Mouse (Mus musculus): Measurements from ENCODE around the gene Zfp106. TPM values are rescaled to one million over a fixed set of nuclear protein-coding genes. Genes with fewer than 3 reads are reported as not detected.

Gene Zfp106
- polyA plus RNA-seq, 1 experiment, result 79.1 TPM

DNA sequence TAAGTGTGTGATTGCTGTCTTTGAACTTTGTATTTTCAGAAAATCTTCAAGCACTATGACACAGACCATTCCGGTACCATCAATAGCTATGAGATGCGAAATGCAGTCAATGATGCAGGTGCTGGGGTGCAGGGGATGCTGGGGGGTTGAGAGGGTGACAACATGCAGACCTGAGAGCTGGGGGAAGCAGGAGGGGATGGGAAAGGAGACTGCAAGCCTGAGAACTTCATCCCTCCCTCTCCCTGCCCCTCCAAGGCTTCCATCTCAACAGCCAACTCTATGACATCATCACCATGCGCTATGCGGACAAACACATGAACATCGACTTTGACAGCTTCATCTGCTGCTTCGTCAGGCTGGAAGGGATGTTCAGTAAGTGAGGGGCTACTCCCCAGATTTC, 60.5 kb downstream of the Zfp106 start:
- TF ChIP-seq CTCF (IDR thresholded peaks at IDR 0.05; ENCODE audit: low read depth, low read length) (no peak), POLR2A (IDR thresholded peaks at IDR 0.05; ENCODE audit: borderline replicate concordance, low read depth, low read length) (no peak)
- H3K27ac ChIP-seq (ENCODE audit: insufficient read depth, low read depth, low read length), result no peak overlapping the region
- H3K4me1 ChIP-seq (ENCODE audit: control insufficient read depth, insufficient read depth, low read length), result no peaks in the 10 kb centered on the region
- H3K4me3 ChIP-seq (ENCODE audit: insufficient read depth, low read length), result no peak overlapping the region

DNA sequence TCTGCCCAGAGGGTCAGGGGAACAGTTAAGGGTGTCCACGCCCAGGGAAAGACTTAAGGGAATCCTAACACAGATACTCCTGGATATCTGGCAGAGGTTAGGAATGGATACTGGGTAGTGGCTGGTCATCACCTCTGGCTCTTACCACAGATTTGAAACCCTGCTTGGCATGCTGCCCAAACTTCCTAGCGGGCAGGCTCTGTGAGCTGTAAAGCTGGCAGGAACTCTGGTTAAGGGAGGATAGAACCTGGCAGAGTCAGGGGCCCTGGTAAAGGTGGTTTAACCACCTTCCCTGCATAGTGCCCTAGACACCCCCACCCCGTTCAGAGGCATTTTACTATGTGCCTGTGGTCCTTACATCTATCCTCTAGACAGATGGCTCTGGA, 61.0 kb downstream of the Zfp106 start:
- H3K4me3 ChIP-seq (ENCODE audit: insufficient read depth, low read length), result no peak overlapping the region
- no peaks in the 10 kb centered on the region for H3K4me1 ChIP-seq (ENCODE audit: control insufficient read depth, insufficient read depth, low read length)
- TF ChIP-seq POLR2A (IDR thresholded peaks at IDR 0.05; ENCODE audit: borderline replicate concordance, low read depth, low read length) (no peak), CTCF (IDR thresholded peaks at IDR 0.05; ENCODE audit: low read depth, low read length) (no peak)
- no peak overlapping the region for H3K27ac ChIP-seq (ENCODE audit: insufficient read depth, low read depth, low read length)

DNA sequence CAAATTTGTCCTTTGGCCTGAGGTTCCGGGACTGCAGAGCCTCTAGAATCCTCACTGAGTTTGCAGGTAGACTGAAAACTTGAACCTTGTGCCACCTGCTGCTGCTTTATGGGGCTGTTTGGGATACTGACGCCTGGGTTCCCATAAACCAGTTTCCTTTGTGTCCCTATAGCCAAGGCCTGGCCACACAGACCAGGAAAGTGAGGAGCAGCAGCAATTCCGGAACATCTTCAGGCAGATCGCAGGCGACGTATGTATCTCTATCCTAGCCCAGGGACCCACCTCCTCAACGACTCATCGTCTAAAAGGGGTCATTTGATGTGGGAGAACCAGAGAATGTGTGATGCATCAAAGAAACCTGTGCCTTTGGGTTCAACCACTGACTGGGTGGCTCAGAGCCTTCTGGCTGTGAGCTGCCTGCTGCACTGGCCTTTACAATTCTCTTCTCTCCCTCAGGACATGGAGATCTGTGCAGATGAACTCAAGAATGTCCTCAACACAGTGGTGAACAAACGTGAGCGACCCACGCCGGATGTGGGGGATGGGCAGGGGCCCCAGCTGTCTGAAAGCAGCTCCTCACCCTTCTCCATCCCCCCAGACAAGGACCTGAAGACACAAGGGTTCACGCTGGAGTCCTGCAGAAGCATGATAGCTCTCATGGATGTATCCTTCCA, 61.6 kb downstream of the Zfp106 start:
- no peak for TF ChIP-seq CTCF (IDR thresholded peaks at IDR 0.05; ENCODE audit: low read depth, low read length)
- no peak for TF ChIP-seq POLR2A (IDR thresholded peaks at IDR 0.05; ENCODE audit: borderline replicate concordance, low read depth, low read length)
- Histone ChIP-seq H3K4me3 (ENCODE audit: insufficient read depth, low read length) (no peak overlapping the region), H3K4me1 (ENCODE audit: control insufficient read depth, insufficient read depth, low read length) (no peaks in the 10 kb centered on the region), H3K27ac (ENCODE audit: insufficient read depth, low read depth, low read length) (no peak overlapping the region)

DNA sequence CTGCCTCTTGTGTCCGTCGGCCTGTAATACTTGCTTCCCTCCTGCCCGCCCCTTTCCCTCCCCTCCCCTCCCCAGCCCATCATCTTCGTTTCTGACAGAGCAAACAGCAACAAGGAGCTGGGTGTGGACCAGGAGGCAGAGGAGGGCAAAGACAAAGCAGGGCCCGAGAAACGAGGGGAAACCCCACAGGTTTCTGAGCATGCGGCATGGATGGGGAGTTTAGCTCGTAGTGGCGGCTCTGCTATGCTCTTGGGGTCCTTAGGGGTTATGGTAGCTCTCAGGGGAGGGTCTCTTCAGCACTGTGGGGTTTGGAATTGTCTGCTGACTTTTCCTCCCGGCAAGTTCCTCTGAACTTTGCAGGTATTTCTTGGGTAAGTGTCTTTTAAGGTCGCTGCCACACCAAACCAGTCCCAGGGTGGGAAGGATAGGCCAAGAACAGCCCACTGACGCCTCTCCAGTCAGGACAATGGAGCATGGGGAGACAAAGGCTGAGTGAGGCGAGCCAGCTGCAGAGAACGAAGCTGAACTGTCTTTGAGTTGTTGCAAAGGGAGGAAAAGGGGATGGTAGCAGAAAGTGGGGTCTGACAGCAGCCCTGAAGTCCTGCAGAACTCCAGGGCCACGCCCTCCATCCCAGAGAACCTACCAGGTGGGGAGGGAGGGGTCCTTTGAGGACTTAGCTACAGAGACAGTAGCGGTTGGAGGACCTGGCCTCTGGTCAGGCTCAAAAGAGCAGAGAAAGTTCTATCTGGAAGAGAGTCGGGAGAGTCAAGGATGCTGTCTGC, 62.3 kb downstream of the Zfp106 start:
- TF ChIP-seq CTCF (IDR thresholded peaks at IDR 0.05; ENCODE audit: low read depth, low read length) (no peak), POLR2A (IDR thresholded peaks at IDR 0.05; ENCODE audit: borderline replicate concordance, low read depth, low read length) (no peak)
- Histone ChIP-seq H3K4me3 (ENCODE audit: insufficient read depth, low read length) (no peak overlapping the region), H3K27ac (ENCODE audit: insufficient read depth, low read depth, low read length) (no peak overlapping the region), H3K4me1 (ENCODE audit: control insufficient read depth, insufficient read depth, low read length) (no peaks in the 10 kb centered on the region)

DNA sequence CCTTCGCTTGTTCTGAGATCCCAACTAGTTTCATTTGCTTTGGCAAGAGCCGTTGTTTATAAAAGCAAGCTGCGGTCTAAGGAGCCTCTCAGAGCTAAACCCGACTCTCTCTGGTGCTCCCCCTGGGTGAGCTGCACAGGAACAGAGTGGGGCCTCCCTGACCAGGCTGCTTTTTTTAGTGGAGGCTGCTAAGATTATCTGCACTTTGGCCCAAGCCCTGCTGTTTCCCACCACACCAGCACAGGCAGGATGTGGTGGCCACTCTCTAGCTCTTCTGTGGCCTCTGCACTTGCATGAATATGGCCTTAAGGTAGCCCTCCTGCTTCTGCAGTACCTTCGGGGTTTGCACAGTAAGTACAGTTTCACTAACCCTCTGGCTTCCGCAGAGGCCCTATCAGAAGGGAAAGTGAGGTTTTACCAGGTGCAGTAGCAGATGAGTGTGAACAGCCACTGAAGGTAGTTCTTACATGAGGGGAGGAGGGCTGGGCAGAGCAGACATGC, 63.6 kb downstream of the Zfp106 start:
- TF ChIP-seq POLR2A (IDR thresholded peaks at IDR 0.05; ENCODE audit: borderline replicate concordance, low read depth, low read length) (no peak), CTCF (IDR thresholded peaks at IDR 0.05; ENCODE audit: low read depth, low read length) (no peak)
- Histone ChIP-seq H3K27ac (ENCODE audit: insufficient read depth, low read depth, low read length) (no peak overlapping the region), H3K4me1 (ENCODE audit: control insufficient read depth, insufficient read depth, low read length) (no peaks in the 10 kb centered on the region), H3K4me3 (ENCODE audit: insufficient read depth, low read length) (no peak overlapping the region)

DNA sequence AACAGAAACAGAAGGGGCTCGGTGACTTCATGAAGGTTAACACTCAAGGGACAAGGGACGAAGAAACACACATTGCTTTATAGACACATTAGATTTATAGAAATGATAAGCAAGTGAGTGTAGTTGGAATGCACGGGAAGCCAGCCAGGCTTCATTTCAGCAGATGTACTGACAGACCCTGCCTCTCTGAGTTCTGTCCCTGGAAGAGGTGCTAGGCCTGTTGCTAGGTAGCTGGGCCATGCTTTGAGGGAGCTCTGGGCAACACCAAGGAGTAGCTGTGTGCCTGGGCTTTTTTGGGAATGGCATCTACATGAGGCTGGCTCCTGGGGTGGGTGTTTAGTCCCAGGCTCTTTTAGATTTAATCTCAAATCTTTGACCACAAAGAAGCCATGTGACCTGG, 67.1 kb downstream of the Zfp106 start:
- H3K4me3 ChIP-seq (ENCODE audit: insufficient read depth, low read length), result no peak overlapping the region
- TF ChIP-seq POLR2A (IDR thresholded peaks at IDR 0.05; ENCODE audit: borderline replicate concordance, low read depth, low read length), result no peak
- no peak for TF ChIP-seq CTCF (IDR thresholded peaks at IDR 0.05; ENCODE audit: low read depth, low read length)
- H3K4me1 ChIP-seq (ENCODE audit: control insufficient read depth, insufficient read depth, low read length), result no peaks in the 10 kb centered on the region
- no peak overlapping the region for H3K27ac ChIP-seq (ENCODE audit: insufficient read depth, low read depth, low read length)

DNA sequence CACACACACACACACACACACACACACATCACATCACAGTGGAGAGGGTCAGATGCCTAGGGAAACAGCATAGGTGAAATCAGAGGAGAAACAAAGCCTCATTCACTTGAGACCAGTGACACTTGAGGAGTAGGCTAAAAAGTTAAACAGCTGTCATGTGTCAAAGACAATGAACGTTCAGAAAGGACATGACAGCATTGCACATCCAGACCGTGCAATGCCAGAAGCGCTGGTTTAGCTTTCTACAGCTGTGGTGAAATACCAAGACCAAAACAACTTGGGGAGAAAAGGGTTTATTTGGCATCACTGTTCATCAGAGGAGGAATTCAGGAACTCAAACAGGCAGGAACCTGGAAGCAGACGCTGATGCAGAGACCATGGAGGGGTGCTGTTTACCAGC, 70.4 kb downstream of the Zfp106 start:
- Histone ChIP-seq H3K4me3 (ENCODE audit: insufficient read depth, low read length) (no peak overlapping the region), H3K27ac (ENCODE audit: insufficient read depth, low read depth, low read length) (no peak overlapping the region), H3K4me1 (ENCODE audit: control insufficient read depth, insufficient read depth, low read length) (no peaks in the 10 kb centered on the region; the same call in 1 of the 2 replicates)
- no peak for TF ChIP-seq CTCF (IDR thresholded peaks at IDR 0.05; ENCODE audit: low read depth, low read length)
- TF ChIP-seq POLR2A (IDR thresholded peaks at IDR 0.05; ENCODE audit: borderline replicate concordance, low read depth, low read length), result no peak

DNA sequence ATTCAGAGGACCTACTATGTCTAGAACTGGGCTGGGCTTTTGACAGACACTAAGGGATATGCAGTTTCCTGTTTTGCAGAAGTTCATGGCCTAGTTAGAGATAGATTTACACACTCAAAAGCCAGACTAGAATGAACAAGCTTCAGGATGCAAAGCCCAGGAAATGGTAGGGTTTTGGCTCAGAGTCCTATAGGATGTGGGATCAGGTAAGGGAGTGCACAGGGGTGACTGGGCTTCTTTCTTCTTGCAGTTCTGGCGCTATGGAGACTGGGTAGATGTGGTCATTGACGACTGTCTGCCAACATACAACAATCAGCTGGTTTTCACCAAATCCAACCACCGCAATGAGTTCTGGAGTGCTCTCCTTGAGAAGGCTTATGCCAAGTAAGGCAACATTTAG, 79.4 kb downstream of the Zfp106 start:
- no peak for TF ChIP-seq CTCF (IDR thresholded peaks at IDR 0.05; ENCODE audit: low read depth, low read length)
- TF ChIP-seq POLR2A (IDR thresholded peaks at IDR 0.05; ENCODE audit: borderline replicate concordance, low read depth, low read length), result no peak
- Histone ChIP-seq H3K27ac (ENCODE audit: insufficient read depth, low read depth, low read length) (no peak overlapping the region), H3K4me1 (ENCODE audit: control insufficient read depth, insufficient read depth, low read length) (peaks cover 26% of the 10 kb centered on the region), H3K4me3 (ENCODE audit: insufficient read depth, low read length) (no peak overlapping the region)

DNA sequence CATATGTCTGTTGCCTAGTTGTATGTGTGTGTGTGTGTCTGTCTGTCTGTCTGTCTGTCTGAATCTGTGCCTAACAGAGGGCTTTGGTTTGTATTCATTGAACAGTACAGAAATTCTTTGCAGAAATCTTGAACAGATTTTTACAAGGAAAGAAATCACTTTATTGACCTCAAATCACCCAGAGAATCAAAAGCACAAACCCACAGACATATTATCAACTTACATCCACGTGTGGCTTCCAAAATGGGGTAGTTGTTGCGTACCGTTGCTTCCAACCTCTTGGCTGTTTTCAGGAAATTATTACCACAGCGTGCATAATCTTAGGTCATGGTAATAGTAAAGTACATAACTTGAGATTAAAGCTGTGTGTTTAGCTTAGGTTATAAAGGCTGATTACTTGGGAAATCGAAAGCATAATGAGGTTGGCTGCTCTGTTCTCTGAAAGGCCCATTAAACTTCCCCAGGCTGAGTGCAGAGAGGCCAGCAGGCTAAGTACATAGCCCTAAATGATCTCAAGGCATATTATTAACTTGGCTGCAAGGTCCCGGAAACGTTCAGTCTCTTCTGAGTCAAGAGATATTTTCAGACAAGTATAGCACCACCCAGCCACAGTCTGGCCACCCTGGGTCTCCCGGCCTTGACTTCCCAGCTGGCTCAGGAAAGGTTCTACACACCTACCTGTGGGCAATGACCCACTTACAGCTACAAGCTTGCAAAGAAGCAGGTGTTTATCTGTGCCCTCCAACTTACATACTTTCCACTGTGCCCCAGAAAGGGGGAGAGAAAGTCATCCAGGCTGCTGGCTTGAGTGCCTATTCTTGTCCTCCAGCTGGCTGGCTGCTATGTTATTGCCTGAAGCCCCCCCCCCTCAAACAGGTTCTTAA, 80.9 kb downstream of the Zfp106 start:
- Histone ChIP-seq H3K27ac (ENCODE audit: insufficient read depth, low read depth, low read length) (no peak overlapping the region), H3K4me3 (ENCODE audit: insufficient read depth, low read length) (no peak overlapping the region), H3K4me1 (ENCODE audit: control insufficient read depth, insufficient read depth, low read length) (peaks cover 26% of the 10 kb centered on the region)
- TF ChIP-seq POLR2A (IDR thresholded peaks at IDR 0.05; ENCODE audit: borderline replicate concordance, low read depth, low read length), result no peak
- no peak for TF ChIP-seq CTCF (IDR thresholded peaks at IDR 0.05; ENCODE audit: low read depth, low read length)
